Mouse (Mus musculus): Measurements from ENCODE around the gene Afdn. TPM values are rescaled to one million over a fixed set of nuclear protein-coding genes. Genes with fewer than 3 reads are reported as not detected.
A peak's percentile ranks its signal among the peaks of the same experiment; 100 is the strongest.

Afdn gene
- polyA plus RNA-seq (2012; rRNA removed): 7.7 and 11.6 TPM in 2 replicates

GRCm38 (mm10) chr17:13759853-13760627 is at the start of gene Afdn:
Afdn (plus strand) TSS chr17:13760539.
- no peaks in the 10 kb centered on the region for H3K36me3 ChIP-seq (ENCODE audit: control insufficient read depth, insufficient read depth, low read length)
- WGBS: 13% methylated on average over 108 of the region's 108 CpGs
- H3K4me3 ChIP-seq (ENCODE audit: control insufficient read depth, insufficient read depth, low read length): peak within 1 kb of the TSS; percentile 52
- peak; percentile 33 for DNase-seq
- TF ChIP-seq CTCF (IDR thresholded peaks at IDR 0.05; ENCODE audit: borderline replicate concordance, control insufficient read depth, extremely low read depth, insufficient read depth, low read length, poor library complexity): no peak
- no peak for TF ChIP-seq POLR2A (IDR thresholded peaks at IDR 0.05; ENCODE audit: control insufficient read depth, extremely low read depth, insufficient read depth, low read length, poor library complexity)
- no peak within 1 kb of the TSS for H3K27ac ChIP-seq (ENCODE audit: control insufficient read depth, insufficient read depth, low read length)
- peaks cover 11% of the 10 kb centered on the region; the same call in 1 of the 2 replicates for H3K4me1 ChIP-seq (replicated peaks; ENCODE audit: control insufficient read depth, insufficient read depth, low read length)
- peaks cover 12% of the 10 kb centered on the region for H3K27me3 ChIP-seq (ENCODE audit: control insufficient read depth, insufficient read depth, low read length)

- no peaks in the 10 kb centered on the region for H3K36me3 ChIP-seq (ENCODE audit: control insufficient read depth, insufficient read depth, low read length)
- no peaks in the 10 kb centered on the region for H3K27me3 ChIP-seq (ENCODE audit: control insufficient read depth, insufficient read depth, low read length)
- H3K4me1 ChIP-seq (replicated peaks; ENCODE audit: control insufficient read depth, insufficient read depth, low read length): no peaks in the 10 kb centered on the region; the same call in 1 of the 2 replicates
- WGBS: 74% methylated on average over 5 of the region's 5 CpGs
- H3K4me3 ChIP-seq (ENCODE audit: control insufficient read depth, insufficient read depth, low read length): no peak overlapping the region
- TF ChIP-seq CTCF (IDR thresholded peaks at IDR 0.05; ENCODE audit: borderline replicate concordance, control insufficient read depth, extremely low read depth, insufficient read depth, low read length, poor library complexity): no peak
- TF ChIP-seq POLR2A (IDR thresholded peaks at IDR 0.05; ENCODE audit: control insufficient read depth, extremely low read depth, insufficient read depth, low read length, poor library complexity): no peak
- no peak overlapping the region for H3K27ac ChIP-seq (ENCODE audit: control insufficient read depth, insufficient read depth, low read length)
- no peak for DNase-seq
Measured at GRCm38 (mm10) chr17:13711173-13711572, 49.2 kb upstream of the Afdn start.

- 38% methylated on average over 6 of the region's 6 CpGs for WGBS
- no peak overlapping the region for H3K27ac ChIP-seq (ENCODE audit: control insufficient read depth, insufficient read depth, low read length)
- H3K4me3 ChIP-seq (ENCODE audit: control insufficient read depth, insufficient read depth, low read length): no peak overlapping the region
- TF ChIP-seq POLR2A (IDR thresholded peaks at IDR 0.05; ENCODE audit: control insufficient read depth, extremely low read depth, insufficient read depth, low read length, poor library complexity) (no peak), CTCF (IDR thresholded peaks at IDR 0.05; ENCODE audit: borderline replicate concordance, control insufficient read depth, extremely low read depth, insufficient read depth, low read length, poor library complexity) (no peak)
- H3K4me1 ChIP-seq (replicated peaks; ENCODE audit: control insufficient read depth, insufficient read depth, low read length): no peaks in the 10 kb centered on the region; the same call in 1 of the 2 replicates
- no peaks in the 10 kb centered on the region for H3K36me3 ChIP-seq (ENCODE audit: control insufficient read depth, insufficient read depth, low read length)
- no peak for DNase-seq
- no peaks in the 10 kb centered on the region for H3K27me3 ChIP-seq (ENCODE audit: control insufficient read depth, insufficient read depth, low read length)
Measured at GRCm38 (mm10) chr17:13712116-13712515, 48.2 kb upstream of the Afdn start.

- Histone ChIP-seq H3K27ac (ENCODE audit: control insufficient read depth, insufficient read depth, low read length) (no peak overlapping the region), H3K4me3 (ENCODE audit: control insufficient read depth, insufficient read depth, low read length) (no peak overlapping the region), H3K27me3 (ENCODE audit: control insufficient read depth, insufficient read depth, low read length) (no peaks in the 10 kb centered on the region), H3K36me3 (ENCODE audit: control insufficient read depth, insufficient read depth, low read length) (no peaks in the 10 kb centered on the region), H3K4me1 (replicated peaks; ENCODE audit: control insufficient read depth, insufficient read depth, low read length) (no peaks in the 10 kb centered on the region; the same call in 1 of the 2 replicates)
- 83% methylated on average over 3 of the region's 3 CpGs for WGBS
- TF ChIP-seq POLR2A (IDR thresholded peaks at IDR 0.05; ENCODE audit: control insufficient read depth, extremely low read depth, insufficient read depth, low read length, poor library complexity) (no peak), CTCF (IDR thresholded peaks at IDR 0.05; ENCODE audit: borderline replicate concordance, control insufficient read depth, extremely low read depth, insufficient read depth, low read length, poor library complexity) (no peak)
- no peak for DNase-seq
Measured at GRCm38 (mm10) chr17:13712518-13712917, 47.8 kb upstream of the Afdn start.

DNA sequence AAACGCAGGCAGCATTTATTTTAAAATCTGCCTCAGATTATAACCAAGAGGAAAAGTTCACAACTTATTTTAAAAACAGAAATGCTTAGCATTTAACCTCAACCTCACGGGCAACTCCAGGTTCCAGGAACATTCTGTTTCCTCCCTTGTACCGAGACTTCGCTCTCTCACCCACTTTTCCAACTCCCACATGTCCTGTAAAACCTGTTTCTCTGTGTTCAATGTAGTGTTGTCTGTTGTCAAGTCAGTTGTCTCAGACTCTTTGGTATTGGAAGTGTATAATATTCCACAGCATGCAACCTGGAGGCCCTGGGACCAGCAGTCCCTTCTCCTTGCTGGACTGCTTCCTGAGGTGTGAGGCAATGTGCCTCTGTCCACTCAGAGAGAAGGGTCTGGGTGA is 46.2 kb upstream of the Afdn start:
- no peaks in the 10 kb centered on the region; the same call in 1 of the 2 replicates for H3K4me1 ChIP-seq (replicated peaks; ENCODE audit: control insufficient read depth, insufficient read depth, low read length)
- no peak overlapping the region for H3K27ac ChIP-seq (ENCODE audit: control insufficient read depth, insufficient read depth, low read length)
- no peaks in the 10 kb centered on the region for H3K27me3 ChIP-seq (ENCODE audit: control insufficient read depth, insufficient read depth, low read length)
- no peaks in the 10 kb centered on the region for H3K36me3 ChIP-seq (ENCODE audit: control insufficient read depth, insufficient read depth, low read length)
- 94% methylated on average over 4 of the region's 4 CpGs for WGBS
- no peak overlapping the region for H3K4me3 ChIP-seq (ENCODE audit: control insufficient read depth, insufficient read depth, low read length)
- TF ChIP-seq POLR2A (IDR thresholded peaks at IDR 0.05; ENCODE audit: control insufficient read depth, extremely low read depth, insufficient read depth, low read length, poor library complexity) (no peak), CTCF (IDR thresholded peaks at IDR 0.05; ENCODE audit: borderline replicate concordance, control insufficient read depth, extremely low read depth, insufficient read depth, low read length, poor library complexity) (no peak)
- DNase-seq: no peak

GRCm38 (mm10) chr17:13714654-13715053 is 45.7 kb upstream of the Afdn start:
- Histone ChIP-seq H3K36me3 (ENCODE audit: control insufficient read depth, insufficient read depth, low read length) (no peaks in the 10 kb centered on the region), H3K27ac (ENCODE audit: control insufficient read depth, insufficient read depth, low read length) (no peak overlapping the region), H3K4me3 (ENCODE audit: control insufficient read depth, insufficient read depth, low read length) (no peak overlapping the region), H3K27me3 (ENCODE audit: control insufficient read depth, insufficient read depth, low read length) (no peaks in the 10 kb centered on the region), H3K4me1 (replicated peaks; ENCODE audit: control insufficient read depth, insufficient read depth, low read length) (peaks cover 2% of the 10 kb centered on the region; the same call in 1 of the 2 replicates)
- WGBS: 92% methylated on average over 4 of the region's 4 CpGs
- no peak for DNase-seq
- TF ChIP-seq POLR2A (IDR thresholded peaks at IDR 0.05; ENCODE audit: control insufficient read depth, extremely low read depth, insufficient read depth, low read length, poor library complexity) (no peak), CTCF (IDR thresholded peaks at IDR 0.05; ENCODE audit: borderline replicate concordance, control insufficient read depth, extremely low read depth, insufficient read depth, low read length, poor library complexity) (no peak)

All from thymus, adult 2 months (tissue).